Comparison of ENCODE assay signal across 12 mouse cellular contexts in the genomic region with DNA sequence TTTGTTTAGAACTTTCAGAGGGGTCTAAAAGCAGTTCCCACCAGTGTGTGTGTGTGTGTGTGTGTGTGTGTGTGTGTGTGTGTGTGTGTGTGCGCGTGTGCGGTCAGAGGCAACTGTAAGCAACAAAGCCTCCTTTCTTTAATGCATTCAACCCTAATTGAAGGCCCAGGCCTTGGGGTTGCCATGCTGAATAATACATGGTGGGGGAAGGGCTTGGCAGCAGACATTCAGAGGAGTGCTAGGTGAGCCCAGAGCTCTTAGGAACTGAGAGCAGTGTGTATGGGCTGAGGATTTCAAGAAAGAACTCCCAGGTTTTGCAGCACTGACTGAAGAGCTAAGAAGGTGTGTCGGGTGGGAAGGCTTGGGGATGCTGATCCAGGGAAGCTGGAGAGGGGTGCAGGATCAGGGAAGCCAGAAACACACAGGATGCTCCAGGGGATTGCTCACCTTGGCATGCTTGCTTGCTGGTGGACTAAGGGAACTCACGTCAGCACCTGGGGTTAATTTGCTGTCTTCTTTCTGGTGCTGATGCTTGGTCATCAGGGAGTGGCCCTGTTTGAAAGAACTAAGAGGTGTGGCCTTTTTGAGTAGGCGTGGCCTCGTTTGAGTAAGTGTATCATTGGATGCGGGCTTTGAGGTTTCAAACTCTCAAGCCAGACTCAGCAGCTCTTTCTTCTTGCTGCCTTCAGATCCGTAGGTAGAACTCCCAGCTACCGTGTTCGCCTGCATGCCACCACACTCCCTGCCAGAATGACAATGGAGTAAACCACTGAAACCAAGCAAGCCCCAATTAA.
DNase-seq lines count a peak whose midpoint lies in the region; ATAC-seq lines count a peak whose summit lies in the region.
"Had no signal": no experiment of that assay in that cellular context is flagged by ENCODE, and none has a peak within 500 bp of the region (broad histone marks: within the 10 kb centered on the region; RNA-seq: fewer than 3 reads in every experiment).

No protein-coding gene starts in this region.

- H3K36me3 ChIP-seq in neural tube, embryonic 11.5 days (ENCODE audit: control insufficient read depth, insufficient read depth, low read length) = no peaks in the 10 kb centered on the region
- no peaks in the 10 kb centered on the region for H3K36me3 ChIP-seq in neural tube, embryonic 15.5 days
- H3K36me3 ChIP-seq in forebrain, embryonic 10.5 days (replicated peaks) = 0 out of 2 replicates have a peak, but pooled peaks cover 2% of the 10 kb centered on the region
- no peaks in the 10 kb centered on the region for H3K36me3 ChIP-seq in hindbrain, embryonic 15.5 days
- H3K36me3 ChIP-seq in neural tube, embryonic 13.5 days = no peaks in the 10 kb centered on the region

- no peaks in the 10 kb centered on the region for H3K27me3 ChIP-seq in neural tube, embryonic 11.5 days (ENCODE audit: control insufficient read depth, insufficient read depth, low read length)
- no peaks in the 10 kb centered on the region for H3K27me3 ChIP-seq in neural tube, embryonic 15.5 days (replicated peaks)
- no peaks in the 10 kb centered on the region for H3K27me3 ChIP-seq in forebrain, embryonic 10.5 days (ENCODE audit: poor library complexity, severe bottlenecking)
- H3K27me3 ChIP-seq in hindbrain, embryonic 15.5 days = no peaks in the 10 kb centered on the region
- no peaks in the 10 kb centered on the region for H3K27me3 ChIP-seq in neural tube, embryonic 13.5 days
- H3K27me3 ChIP-seq: megakaryocyte, embryonic 14.5 days had no signal

- no peaks in the 10 kb centered on the region for H3K9me3 ChIP-seq in neural tube, embryonic 11.5 days (ENCODE audit: control insufficient read depth, low read length)
- H3K9me3 ChIP-seq in neural tube, embryonic 15.5 days (replicated peaks) = no peaks in the 10 kb centered on the region
- H3K9me3 ChIP-seq in forebrain, embryonic 10.5 days = no peaks in the 10 kb centered on the region
- H3K9me3 ChIP-seq in hindbrain, embryonic 15.5 days = no peaks in the 10 kb centered on the region
- H3K9me3 ChIP-seq in neural tube, embryonic 13.5 days = no peaks in the 10 kb centered on the region
- H3K9me3 ChIP-seq: megakaryocyte, embryonic 14.5 days had no signal

- DNase-seq in neural tube, embryonic 11.5 days (ENCODE audit: low spot score) = peak; percentile 43
- DNase-seq in forebrain, embryonic 10.5 days (ENCODE audit: extremely low spot score, low spot score) = no peak
- DNase-seq in thymus, postnatal 10 days (ENCODE audit: low spot score in 2 of 2) = no peak
- DNase-seq in adrenal gland, postnatal 36 days = no peak
- DNase-seq in natural killer cell, adult 2 months (ENCODE audit: low spot score in 2 of 2) = no peak
- DNase-seq: left cerebral cortex, postnatal 4 days; lung, embryonic 14.5 days; thymus, postnatal 4 days had no signal

- H3K9ac ChIP-seq in neural tube, embryonic 11.5 days (ENCODE audit: low read length) = no peak overlapping the region
- H3K9ac ChIP-seq in neural tube, embryonic 15.5 days (replicated peaks) = no peak overlapping the region
- H3K9ac ChIP-seq in hindbrain, embryonic 15.5 days = no peak overlapping the region
- H3K9ac ChIP-seq in neural tube, embryonic 13.5 days = no peak overlapping the region
- H3K9ac ChIP-seq: lung, embryonic 14.5 days had no signal

- H3K4me2 ChIP-seq in neural tube, embryonic 11.5 days (ENCODE audit: low read depth) = no peak overlapping the region
- no peak overlapping the region for H3K4me2 ChIP-seq in neural tube, embryonic 15.5 days
- no peak overlapping the region for H3K4me2 ChIP-seq in hindbrain, embryonic 15.5 days
- no peak overlapping the region for H3K4me2 ChIP-seq in neural tube, embryonic 13.5 days
- H3K4me2 ChIP-seq: lung, embryonic 14.5 days had no signal

- 73% methylated on average over 11 of the region's 11 CpGs for WGBS in neural tube, embryonic 11.5 days
- WGBS in neural tube, embryonic 15.5 days = 55% methylated on average over 11 of the region's 11 CpGs
- 77% methylated on average over 11 of the region's 11 CpGs for WGBS in forebrain, embryonic 10.5 days
- WGBS in hindbrain, embryonic 15.5 days = 59% methylated on average over 11 of the region's 11 CpGs
- 61% methylated on average over 11 of the region's 11 CpGs for WGBS in neural tube, embryonic 13.5 days

- peak; percentile 73 for ATAC-seq in neural tube, embryonic 11.5 days (ENCODE audit: insufficient read depth, low FRiP score, low TSS enrichment)
- ATAC-seq in neural tube, embryonic 15.5 days (ENCODE audit: low FRiP score) = no peak
- peak; percentile 74 for ATAC-seq in hindbrain, embryonic 15.5 days (ENCODE audit: low FRiP score, low read depth)
- ATAC-seq in neural tube, embryonic 13.5 days (ENCODE audit: low read depth) = peak; percentile 65

- peaks cover 16% of the 10 kb centered on the region for H3K4me1 ChIP-seq in neural tube, embryonic 11.5 days (ENCODE audit: control insufficient read depth, insufficient read depth, low read length)
- peaks cover 29% of the 10 kb centered on the region for H3K4me1 ChIP-seq in neural tube, embryonic 15.5 days
- peaks cover 63% of the 10 kb centered on the region for H3K4me1 ChIP-seq in forebrain, embryonic 10.5 days
- H3K4me1 ChIP-seq in hindbrain, embryonic 15.5 days (replicated peaks) = peaks cover 22% of the 10 kb centered on the region
- peaks cover 56% of the 10 kb centered on the region for H3K4me1 ChIP-seq in neural tube, embryonic 13.5 days (replicated peaks)

- no peak overlapping the region for H3K27ac ChIP-seq in neural tube, embryonic 11.5 days (ENCODE audit: low read depth, low read length)
- no peak overlapping the region for H3K27ac ChIP-seq in neural tube, embryonic 15.5 days (replicated peaks)
- peak overlapping the region; percentile 77 for H3K27ac ChIP-seq in forebrain, embryonic 10.5 days
- no peak overlapping the region for H3K27ac ChIP-seq in hindbrain, embryonic 15.5 days (replicated peaks)
- no peak overlapping the region for H3K27ac ChIP-seq in neural tube, embryonic 13.5 days (replicated peaks)

- no peak overlapping the region for H3K4me3 ChIP-seq in neural tube, embryonic 11.5 days (ENCODE audit: low read depth, low read length)
- H3K4me3 ChIP-seq in neural tube, embryonic 15.5 days (replicated peaks) = no peak overlapping the region
- H3K4me3 ChIP-seq in forebrain, embryonic 10.5 days = peak overlapping the region; percentile 15; the same call in 1 of the 2 replicates
- H3K4me3 ChIP-seq in hindbrain, embryonic 15.5 days = no peak overlapping the region
- no peak overlapping the region for H3K4me3 ChIP-seq in neural tube, embryonic 13.5 days
- H3K4me3 ChIP-seq: megakaryocyte, embryonic 14.5 days had no signal
